Mouse (Mus musculus) telencephalon, adult 2 months (tissue): ENCODE results near the gene Carm1.
A peak's percentile ranks its signal among the peaks of the same experiment; 100 is the strongest.
"Not testable (repeated sequence)": the region's sequence is repeated elsewhere in the genome, so short reads cannot be mapped to it uniquely, and the experiment has no call there.

Experiments
- DNase-seq: peaks from one replicate; pipeline ENCODE4 v3.0.0-alpha.2; 2011; ENCODE audit warnings: low read depth, low spot score

Carm1 gene

GRCm38 (mm10) chr9:21575253-21575652 is 28.6 kb downstream of the Carm1 start:
- DNase-seq, result no peak

GRCm38 (mm10) chr9:21576286-21576685 is 29.6 kb downstream of the Carm1 start:
- no peak for DNase-seq

- DNase-seq, result no peak
Observed at GRCm38 (mm10) chr9:21578226-21578625, 31.5 kb downstream of the Carm1 start.

GRCm38 (mm10) chr9:21585401-21585800 is 38.7 kb downstream of the Carm1 start:
- no peak for DNase-seq

GRCm38 (mm10) chr9:21587678-21588349 is 41.1 kb downstream of the Carm1 start:
- DNase-seq, result no peak

- no peak for DNase-seq
Observed at GRCm38 (mm10) chr9:21588350-21588749, 41.7 kb downstream of the Carm1 start.

- DNase-seq, result no peak
Observed at GRCm38 (mm10) chr9:21589538-21589937, 42.8 kb downstream of the Carm1 start.

- no peak for DNase-seq
Observed at GRCm38 (mm10) chr9:21591127-21591830, 44.6 kb downstream of the Carm1 start.

- DNase-seq, result no peak
Observed at GRCm38 (mm10) chr9:21591831-21592702, 45.4 kb downstream of the Carm1 start.

- peak; percentile 99 for DNase-seq
Observed at GRCm38 (mm10) chr9:21592703-21593121, 46.0 kb downstream of the Carm1 start, which contains the start of the genes Timm29 and Yipf2. Gene Timm29, plus strand, starts transcription at chr9:21592722. Gene Yipf2, minus strand, starts transcription at chr9:21592828.

- DNase-seq, result no peak
Observed at GRCm38 (mm10) chr9:21593122-21593721, 46.5 kb downstream of the Carm1 start.

- DNase-seq, result not testable (repeated sequence)
Observed at GRCm38 (mm10) chr9:21594350-21594749, 47.7 kb downstream of the Carm1 start.

GRCm38 (mm10) chr9:21594838-21595237 is 48.1 kb downstream of the Carm1 start:
- DNase-seq, result no peak

GRCm38 (mm10) chr9:21598198-21598597 is 51.5 kb downstream of the Carm1 start:
- no peak for DNase-seq

- no peak for DNase-seq
Observed at GRCm38 (mm10) chr9:21600186-21600585, 53.5 kb downstream of the Carm1 start.

- no peak for DNase-seq
Observed at GRCm38 (mm10) chr9:21601073-21601472, 54.4 kb downstream of the Carm1 start.

GRCm38 (mm10) chr9:21601722-21602399 is 55.2 kb downstream of the Carm1 start:
- peak; percentile 44 for DNase-seq

- DNase-seq, result no peak
Observed at GRCm38 (mm10) chr9:21604119-21604518, 57.4 kb downstream of the Carm1 start.

- DNase-seq, result no peak
Observed at GRCm38 (mm10) chr9:21605865-21606264, 59.2 kb downstream of the Carm1 start.

GRCm38 (mm10) chr9:21606648-21607047 is 60.0 kb downstream of the Carm1 start:
- no peak for DNase-seq

- DNase-seq, result no peak
Observed at GRCm38 (mm10) chr9:21609861-21610260, 63.2 kb downstream of the Carm1 start.
